Mouse (Mus musculus) cerebellum, postnatal 10 days (tissue): ENCODE data around the gene Hoxb4.
A peak's percentile ranks its signal among the peaks of the same experiment; 100 is the strongest.

ENCODE experiments used
- DNase-seq, 2 experiments: peaks; one replicate each; pipeline ENCODE4 v3.0.0; 2021; ENCODE audit warnings: mixed read lengths in 2 of 2

Gene Hoxb4

DNA sequence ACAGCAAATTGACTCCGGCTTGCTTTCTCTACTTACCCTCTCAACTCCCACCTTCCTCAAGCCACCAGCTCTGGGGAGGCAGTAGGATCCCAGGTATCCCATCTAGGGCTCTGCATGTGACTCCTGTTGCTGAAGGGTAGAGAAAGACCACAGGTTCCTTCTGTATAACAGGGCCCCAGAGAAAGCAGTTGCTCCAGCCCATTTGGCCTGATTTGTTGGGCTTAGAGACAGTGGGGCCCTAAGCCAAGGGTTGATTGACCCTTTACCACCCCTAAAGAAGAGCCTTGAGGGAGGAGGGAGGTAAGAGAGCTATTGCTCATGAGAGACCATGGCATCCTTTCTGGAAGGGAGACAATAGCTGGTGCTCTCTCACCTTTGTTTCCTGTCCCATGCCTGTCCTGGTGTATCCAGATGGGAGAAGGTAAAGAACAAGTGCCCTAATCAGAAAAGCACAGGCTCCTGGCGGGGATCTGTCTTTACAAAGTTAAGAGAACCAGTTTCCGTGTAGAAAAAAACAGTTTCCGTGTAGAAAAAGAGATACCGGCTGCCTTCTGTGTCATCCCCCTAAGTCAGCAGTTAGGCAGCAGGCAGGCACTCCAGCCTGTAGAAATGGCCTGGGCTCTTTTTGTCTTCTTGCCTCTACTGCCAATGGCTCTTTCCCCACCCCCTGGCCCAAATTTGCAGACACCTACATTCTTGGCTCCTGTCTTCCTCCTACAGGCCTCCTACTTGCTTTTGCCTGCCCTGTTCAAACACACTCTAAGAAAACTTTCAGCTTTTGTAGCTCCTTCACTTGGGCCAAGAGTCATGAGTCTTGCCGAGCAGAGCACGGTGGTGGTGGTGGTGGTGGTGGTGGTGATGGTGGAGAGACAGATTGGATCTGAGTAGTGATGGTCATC lies 21.1 kb downstream of the Hoxb4 start:
- DNase-seq: no peak

DNA sequence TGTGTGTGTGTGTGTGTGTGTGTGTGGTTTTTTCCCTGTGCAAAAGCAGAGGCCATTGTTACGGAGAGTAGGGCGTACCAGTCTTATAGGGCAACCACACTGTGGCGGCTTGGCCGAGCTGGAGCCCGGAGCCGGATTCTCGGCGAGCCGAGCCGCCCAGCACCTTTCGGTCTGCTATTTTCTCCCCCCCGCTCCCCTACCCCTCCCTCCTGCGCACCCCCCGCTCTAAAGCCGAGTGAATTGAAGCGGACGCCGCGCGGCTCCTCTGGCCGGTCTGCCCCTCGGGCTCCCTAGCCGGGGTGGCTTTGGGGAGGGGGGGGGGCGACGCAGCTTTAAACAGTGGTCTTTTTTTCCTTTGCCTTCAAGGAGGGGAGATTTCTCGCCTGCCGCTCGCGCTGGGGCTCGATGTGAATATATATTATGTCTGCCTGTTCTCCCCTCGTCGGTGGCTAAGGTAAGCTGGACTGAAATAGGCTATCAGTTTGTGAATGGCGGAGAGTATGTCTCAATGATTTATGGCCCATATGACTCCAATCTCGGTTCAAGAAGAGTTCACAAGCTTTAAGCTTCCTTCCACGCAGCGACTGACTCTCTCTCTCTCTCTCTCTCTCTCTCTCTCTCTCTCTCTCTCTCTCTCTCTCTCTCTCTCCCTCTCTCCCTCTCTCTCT lies 22.8 kb downstream of the Hoxb4 start:
- no peak for DNase-seq

GRCm38 (mm10) chr11:96341701-96342575 lies 23.9 kb downstream of the Hoxb4 start:
- peak; percentile 38 to 45 for DNase-seq

- no peak for DNase-seq
Observed at GRCm38 (mm10) chr11:96342576-96342930, 24.5 kb downstream of the Hoxb4 start.

DNA sequence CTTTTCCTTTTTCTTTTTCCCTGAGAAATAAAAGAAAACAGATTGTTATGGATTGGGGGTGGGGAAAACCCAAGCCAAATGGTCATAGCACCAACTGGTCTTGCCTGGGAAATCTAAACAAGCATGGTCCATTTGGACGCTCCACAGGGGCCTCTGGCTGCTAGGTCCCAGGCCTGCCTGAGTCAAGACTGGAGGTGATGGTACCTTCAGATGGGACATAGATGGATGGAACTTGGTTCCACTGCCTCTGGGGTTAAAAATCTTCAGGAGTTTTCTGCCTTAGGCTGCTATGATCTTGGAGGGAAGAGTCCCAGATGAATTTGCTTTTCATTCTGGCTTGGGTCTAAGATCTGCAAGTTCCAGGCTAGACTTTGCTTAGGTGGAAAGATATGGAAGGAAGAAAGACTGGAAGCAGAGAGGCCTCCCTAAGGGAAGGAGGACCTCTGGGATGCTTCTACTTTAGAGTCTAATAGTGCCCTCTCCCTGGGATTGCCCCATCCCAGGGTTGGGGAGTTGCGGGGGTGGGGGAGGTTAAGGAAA lies 25.2 kb downstream of the Hoxb4 start:
- DNase-seq: no peak

DNA sequence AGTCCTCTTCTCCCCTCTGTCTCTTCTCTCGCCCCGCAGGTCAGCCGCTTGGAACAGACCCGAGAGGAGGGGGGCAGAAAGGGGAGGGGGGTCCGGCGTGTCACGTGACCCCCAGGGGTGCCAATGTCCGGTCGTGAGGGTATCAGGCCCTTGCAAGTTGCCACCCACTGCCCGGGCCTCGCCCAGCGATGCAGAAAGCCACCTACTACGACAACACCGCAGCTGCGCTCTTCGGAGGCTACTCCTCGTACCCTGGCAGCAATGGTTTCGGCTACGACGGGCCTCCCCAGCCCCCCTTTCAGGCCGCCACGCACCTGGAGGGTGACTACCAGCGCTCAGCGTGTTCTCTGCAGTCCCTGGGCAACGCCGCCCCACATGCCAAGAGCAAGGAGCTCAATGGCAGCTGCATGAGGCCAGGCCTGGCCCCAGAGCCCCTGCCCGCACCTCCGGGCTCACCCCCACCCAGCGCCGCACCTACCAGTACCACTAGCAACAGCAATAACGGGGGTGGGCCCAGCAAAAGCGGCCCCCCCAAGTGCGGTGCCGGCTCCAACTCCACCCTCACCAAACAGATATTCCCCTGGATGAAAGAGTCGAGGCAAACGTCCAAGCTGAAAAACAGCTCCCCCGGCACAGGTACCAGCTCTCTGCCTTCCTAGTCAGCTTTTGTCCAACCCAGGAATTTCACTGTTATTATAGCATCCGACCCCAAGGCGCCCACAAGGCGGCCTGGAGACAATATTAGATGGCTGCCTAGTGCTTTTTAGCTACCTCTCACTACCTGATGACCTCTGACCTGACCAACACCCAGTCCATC lies 26.2 kb downstream of the Hoxb4 start:
- no peak for DNase-seq

GRCm38 (mm10) chr11:96344878-96345159 lies 26.8 kb downstream of the Hoxb4 start:
- DNase-seq: no peak

DNA sequence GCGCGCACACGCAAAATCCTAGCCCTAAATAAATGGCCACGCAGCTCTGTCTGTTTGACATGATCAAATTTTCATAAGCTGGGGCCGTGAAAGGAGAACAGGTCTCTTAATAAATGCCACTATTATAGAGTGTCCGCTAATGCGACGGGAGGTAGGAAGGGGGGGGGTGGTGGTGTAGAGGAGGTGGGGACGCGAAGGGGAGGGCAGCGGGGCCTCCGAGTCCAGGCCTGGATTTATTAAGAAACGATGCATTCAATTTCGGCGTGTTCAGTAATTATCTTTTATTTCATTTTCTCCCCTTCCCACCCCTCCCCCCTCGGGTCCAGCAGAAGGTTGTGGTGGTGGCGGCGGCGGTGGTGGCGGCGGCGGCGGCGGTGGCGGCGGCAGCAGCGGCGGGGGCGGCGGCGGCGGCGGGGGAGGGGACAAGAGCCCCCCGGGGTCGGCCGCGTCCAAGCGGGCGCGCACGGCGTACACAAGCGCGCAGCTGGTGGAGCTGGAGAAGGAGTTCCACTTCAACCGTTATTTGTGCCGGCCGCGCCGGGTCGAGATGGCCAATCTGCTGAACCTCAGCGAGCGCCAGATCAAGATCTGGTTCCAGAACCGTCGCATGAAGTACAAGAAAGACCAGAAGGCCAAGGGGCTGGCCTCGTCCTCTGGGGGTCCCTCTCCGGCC lies 27.3 kb downstream of the Hoxb4 start:
- DNase-seq: peak; percentile 30 to 38

- no peak for DNase-seq
Observed at GRCm38 (mm10) chr11:96345893-96346806, 28.1 kb downstream of the Hoxb4 start.

- no peak for DNase-seq
Observed at GRCm38 (mm10) chr11:96346916-96347520, 29.0 kb downstream of the Hoxb4 start.

DNA sequence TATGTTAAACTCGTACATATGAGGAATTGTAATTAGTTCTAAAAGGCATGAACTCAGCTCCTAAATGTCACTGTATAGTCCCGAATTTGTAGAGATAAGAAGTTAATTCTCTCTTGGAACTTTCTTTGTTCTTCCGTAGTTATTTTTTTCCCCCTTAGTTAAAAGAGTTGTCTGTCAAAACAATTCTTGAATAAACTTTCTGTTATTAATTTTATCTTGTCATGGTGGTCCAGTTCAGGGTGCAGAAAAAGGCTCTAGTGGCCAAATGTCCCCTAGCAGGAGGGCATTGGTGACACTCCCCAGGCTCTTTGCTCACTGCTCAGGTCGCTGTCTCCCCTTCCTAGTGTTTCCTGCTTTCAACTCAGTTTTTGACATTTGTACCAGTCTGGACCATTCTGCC lies 29.6 kb downstream of the Hoxb4 start:
- DNase-seq: no peak

DNA sequence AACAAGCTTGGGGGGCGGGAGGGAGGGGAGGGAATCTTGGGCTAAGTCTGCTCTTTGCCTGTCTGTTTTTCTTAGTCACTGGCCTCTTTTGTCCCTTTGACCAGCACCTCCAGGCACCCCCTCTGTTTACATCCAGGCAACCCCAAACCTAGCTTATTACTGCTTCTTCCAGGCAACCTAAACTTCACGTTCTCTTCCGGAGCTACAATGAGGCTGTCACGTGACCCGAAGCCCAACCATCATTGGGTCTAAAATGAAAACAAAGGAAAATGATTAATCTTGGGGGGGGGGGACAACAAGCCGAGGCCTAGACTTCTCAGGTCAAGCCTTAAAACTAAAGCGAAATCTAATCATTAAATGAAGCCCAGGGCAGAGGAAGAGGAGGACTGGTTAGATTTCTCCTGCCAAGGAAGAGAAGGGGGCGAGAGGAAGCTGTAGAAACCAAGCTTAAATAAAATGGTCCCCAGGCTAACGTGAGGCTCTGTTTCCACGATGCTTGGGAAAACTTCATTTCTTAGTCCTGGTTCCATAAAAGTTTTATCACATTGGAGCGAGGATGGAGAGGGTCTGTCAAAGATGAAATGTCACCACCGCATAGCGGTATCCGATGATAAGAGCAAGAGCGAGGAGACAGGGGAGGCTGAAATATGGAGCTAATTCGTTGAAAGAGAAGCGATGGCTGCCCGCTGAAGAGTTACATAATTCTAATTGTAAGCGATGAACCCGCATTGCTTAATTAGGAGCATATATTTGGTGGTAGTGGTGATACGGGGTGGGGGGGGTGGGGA lies 30.3 kb downstream of the Hoxb4 start:
- no peak for DNase-seq

GRCm38 (mm10) chr11:96348988-96349387 lies 30.9 kb downstream of the Hoxb4 start:
- no peak for DNase-seq

- peak in 1 of 2 experiments; percentile 21 for DNase-seq
Observed at GRCm38 (mm10) chr11:96349491-96350340, 31.6 kb downstream of the Hoxb4 start.

DNA sequence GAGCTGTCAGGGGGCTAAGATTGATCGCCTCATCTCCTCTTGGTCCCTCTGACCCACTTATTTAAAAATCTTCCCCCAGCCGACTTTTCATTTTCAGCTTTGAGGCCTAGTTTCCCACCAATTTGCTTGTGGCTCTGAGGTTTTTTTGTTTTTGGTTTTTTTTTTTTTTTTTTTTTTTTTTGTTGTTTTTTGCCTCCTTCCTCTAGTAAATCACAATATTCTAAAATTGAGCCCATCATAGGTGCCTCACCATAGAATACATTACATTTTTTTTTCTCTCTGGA lies 32.2 kb downstream of the Hoxb4 start, which contains the start of gene Hoxb2:
Gene Hoxb2 (plus strand): TSS at position 185 of the 284 bp plus-strand sequence.
- DNase-seq: no peak

- DNase-seq: no peak
Observed at GRCm38 (mm10) chr11:96350791-96351190, 32.7 kb downstream of the Hoxb4 start.

DNA sequence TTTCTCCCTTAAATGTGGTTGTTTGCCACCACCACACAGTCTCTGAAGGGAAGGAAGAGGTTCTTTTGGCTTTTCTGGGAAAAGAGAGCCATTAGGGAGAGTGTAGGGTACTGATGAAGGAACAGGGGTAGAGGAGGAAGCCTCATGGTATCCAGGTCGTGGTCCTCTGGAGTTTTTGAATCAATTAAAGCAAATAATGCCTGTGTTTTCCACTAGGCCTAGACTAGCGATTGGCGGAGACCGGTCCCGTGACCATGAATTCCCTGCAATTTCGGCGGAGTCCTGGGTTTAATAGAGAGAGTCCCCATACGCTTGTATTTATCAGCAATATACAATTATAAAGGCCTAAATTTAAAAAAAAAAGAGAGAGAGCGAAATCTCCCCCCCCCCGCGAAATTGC lies 33.2 kb downstream of the Hoxb4 start:
- peak in 1 of 2 experiments; percentile 17 for DNase-seq

DNA sequence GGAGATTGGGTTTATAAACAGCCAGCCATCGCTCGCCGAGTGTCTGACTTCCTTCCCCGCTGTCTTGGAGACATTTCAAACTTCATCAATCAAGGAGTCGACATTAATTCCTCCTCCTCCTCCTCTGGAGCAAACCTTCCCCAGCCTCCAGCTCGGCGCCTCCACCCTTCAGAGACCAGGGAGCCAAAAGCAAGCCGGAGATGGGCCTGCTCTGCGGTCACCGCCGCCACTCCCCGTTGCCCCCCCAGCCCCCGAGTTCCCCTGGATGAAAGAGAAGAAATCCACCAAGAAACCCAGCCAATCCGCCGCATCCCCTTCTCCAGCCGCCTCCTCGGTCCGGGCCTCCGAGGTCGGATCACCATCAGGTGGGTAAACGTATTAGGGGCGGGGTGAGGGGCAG lies 33.8 kb downstream of the Hoxb4 start:
- DNase-seq: no peak
